Mouse (Mus musculus) stomach, embryonic 14.5 days (tissue): Measurements from ENCODE around the gene Arid3b. TPM values are rescaled to one million over a fixed set of nuclear protein-coding genes. Genes with fewer than 3 reads are reported as not detected.
A peak's percentile ranks its signal among the peaks of the same experiment; 100 is the strongest.

Experiments used
- ATAC-seq: fragments of 200-750 bp; cut with Nextera tagmentation; 2 replicates; pipeline ENCODE4 v1.8.0; 2017; ENCODE audit warnings: low read depth, moderate TSS enrichment; ENCODE audit not compliant: insufficient number of reproducible peaks, insufficient read depth, low FRiP score
- H3K27ac ChIP-seq: fragments of 300-500 bp; sonication (generic); 2 replicates; pipeline ENCODE4 v1.5.1; 2014; ENCODE audit warnings: mild to moderate bottlenecking, low read length, moderate library complexity, mixed read lengths
- H3K27me3 ChIP-seq: fragments of 300-500 bp; sonication (generic); 2 replicates; pipeline ENCODE4 v1.6.1; 2014; ENCODE audit warnings: low read length, control low read depth, mixed read lengths; ENCODE audit not compliant: control insufficient read depth, insufficient read depth
- H3K36me3 ChIP-seq: fragments of 300-500 bp; sonication (generic); 2 replicates; pipeline ENCODE4 v1.6.1; 2014; ENCODE audit warnings: mild to moderate bottlenecking, control low read depth, low read length, moderate library complexity, mixed read lengths; ENCODE audit not compliant: control insufficient read depth, insufficient read depth
- H3K4me1 ChIP-seq: fragments of 300-500 bp; sonication (generic); 2 replicates; pipeline ENCODE4 v1.6.1; 2014; ENCODE audit warnings: low read length, control low read depth, mixed read lengths; ENCODE audit not compliant: control insufficient read depth, insufficient read depth
- H3K4me2 ChIP-seq: fragments of 300-500 bp; sonication (generic); replicated peaks from 2 replicates; pipeline ENCODE4 v1.6.1; 2014; ENCODE audit warnings: low read depth, low read length, control low read depth
- H3K4me3 ChIP-seq: fragments of 300-500 bp; sonication (generic); 2 replicates; pipeline ENCODE4 v1.5.1; 2014; ENCODE audit warnings: low read depth, low read length, control low read depth
- H3K9ac ChIP-seq: fragments of 300-500 bp; sonication (generic); replicated peaks from 2 replicates; pipeline ENCODE4 v1.6.1; 2014; ENCODE audit warnings: low read depth, mild to moderate bottlenecking, control low read depth, low read length, moderate library complexity, mixed read lengths
- H3K9me3 ChIP-seq: fragments of 300-500 bp; sonication (generic); 2 replicates; pipeline ENCODE4 v1.6.1; 2016; ENCODE audit warnings: low read depth, low read length, control low read depth; ENCODE audit not compliant: control insufficient read depth
- WGBS: fragments of 180-500 bp; shearing (Covaris S2); extraction: QIAGEN DNeasy Blood & Tissue Kit; methylation state at CpG from one replicate; pipeline ENCODE4 v1.1.7; 2014; 5-methylcytosine and 5-hydroxymethylcytosine counted together
- polyA plus RNA-seq: library from polyadenylated mRNA; unstranded; fragments of >200 nt; fragmentation: Nextera tagmentation; extraction: Ambion mirVana; gene quantifications from 2 replicates; pipeline ENCODE4 v1.2.1, GENCODE M21; 2014

The Arid3b gene
- polyA plus RNA-seq, 1 experiment from 2014 or later = 8.5 TPM

DNA sequence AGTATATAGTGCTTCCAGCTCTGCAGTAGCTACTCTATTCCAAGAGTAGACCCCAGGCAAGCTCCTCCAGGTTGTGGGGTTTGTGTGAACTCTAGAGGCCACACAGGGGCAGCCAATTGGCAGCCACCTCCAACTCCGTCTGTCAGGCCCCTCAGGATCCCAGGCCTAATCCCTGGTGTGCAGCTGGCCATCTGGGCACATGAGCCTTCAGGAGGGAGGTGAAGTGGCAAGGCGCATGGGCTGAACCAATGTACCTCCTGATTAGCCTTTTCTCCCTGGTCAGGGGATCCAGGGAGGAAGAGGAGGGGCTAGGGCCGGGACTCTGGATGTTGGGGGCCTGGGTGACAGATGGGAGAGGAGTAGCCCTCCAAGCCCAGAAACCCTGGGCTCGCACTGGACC lies 60.9 kb downstream of the Arid3b start:
- Histone ChIP-seq H3K4me3 (no peak overlapping the region), H3K9me3 (no peaks in the 10 kb centered on the region), H3K4me1 (peaks cover 5% of the 10 kb centered on the region; the same call in 1 of the 2 replicates), H3K27ac (no peak overlapping the region), H3K27me3 (no peaks in the 10 kb centered on the region), H3K4me2 (no peak overlapping the region), H3K9ac (no peak overlapping the region), H3K36me3 (no peaks in the 10 kb centered on the region)
- no peak for ATAC-seq
- 69% methylated on average over 4 of the region's 4 CpGs for WGBS

- Histone ChIP-seq H3K4me2 (no peak overlapping the region), H3K4me1 (peaks cover 5% of the 10 kb centered on the region; the same call in 1 of the 2 replicates), H3K27me3 (no peaks in the 10 kb centered on the region), H3K9me3 (no peaks in the 10 kb centered on the region), H3K27ac (no peak overlapping the region), H3K9ac (no peak overlapping the region), H3K36me3 (no peaks in the 10 kb centered on the region), H3K4me3 (no peak overlapping the region)
- ATAC-seq = no peak
- 63% methylated on average over 5 of the region's 5 CpGs for WGBS
These were observed 61.6 kb downstream of the Arid3b start for GRCm38 (mm10) chr9:57775026-57775425.

DNA sequence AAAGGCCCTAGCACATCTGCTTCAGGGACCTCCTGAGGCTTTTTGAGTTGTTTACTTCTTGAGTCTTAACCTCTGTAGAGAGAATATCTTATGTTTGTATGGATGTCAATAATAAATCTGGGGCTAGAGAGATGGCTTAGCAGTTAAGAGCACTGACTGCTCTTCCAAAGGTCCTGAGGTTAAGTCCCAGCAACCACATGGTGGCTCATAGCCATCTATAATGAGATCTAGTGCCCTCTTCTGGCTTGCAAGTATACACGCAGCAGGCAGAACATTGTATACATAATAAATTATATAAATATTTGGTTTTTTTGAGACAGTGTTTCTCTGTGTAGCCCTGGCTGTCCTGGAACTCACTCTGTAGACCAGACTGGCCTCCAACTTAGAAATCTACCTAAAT lies 62.4 kb downstream of the Arid3b start:
- Histone ChIP-seq H3K27ac (no peak overlapping the region), H3K4me3 (no peak overlapping the region), H3K36me3 (no peaks in the 10 kb centered on the region; the same call in 1 of the 2 replicates), H3K9me3 (no peaks in the 10 kb centered on the region), H3K4me1 (peaks cover 5% of the 10 kb centered on the region; the same call in 1 of the 2 replicates), H3K27me3 (no peaks in the 10 kb centered on the region), H3K4me2 (no peak overlapping the region), H3K9ac (no peak overlapping the region)
- WGBS = 6% methylated on average over 1 of the region's 1 CpGs
- no peak for ATAC-seq

DNA sequence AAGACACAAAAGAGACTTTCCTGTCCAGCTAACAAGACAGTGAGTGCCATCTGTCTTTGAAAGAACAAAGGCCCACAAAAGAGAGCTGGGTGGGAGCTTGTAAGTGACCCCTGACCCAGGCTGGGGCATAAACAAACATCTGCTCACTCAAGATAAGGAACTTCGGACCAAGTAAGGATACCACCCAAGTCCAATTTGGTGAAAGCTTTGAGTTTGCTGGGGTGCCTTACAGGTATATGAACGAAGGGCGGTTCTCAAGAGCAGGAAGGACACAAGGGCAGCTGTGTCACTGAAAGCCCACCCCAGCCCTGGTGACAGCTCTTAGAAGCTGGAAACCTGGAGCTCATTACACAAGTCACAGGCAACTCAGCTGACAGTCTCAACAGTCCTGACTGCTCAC lies 62.8 kb downstream of the Arid3b start:
- no peak overlapping the region for H3K27ac ChIP-seq
- peaks cover 5% of the 10 kb centered on the region; the same call in 1 of the 2 replicates for H3K4me1 ChIP-seq
- no peaks in the 10 kb centered on the region for H3K9me3 ChIP-seq
- no peaks in the 10 kb centered on the region for H3K27me3 ChIP-seq
- no peak for ATAC-seq
- no peak overlapping the region for H3K9ac ChIP-seq
- no peaks in the 10 kb centered on the region; the same call in 1 of the 2 replicates for H3K36me3 ChIP-seq
- no peak overlapping the region for H3K4me2 ChIP-seq
- H3K4me3 ChIP-seq = no peak overlapping the region
- WGBS = 46% methylated on average over 3 of the region's 3 CpGs

- Histone ChIP-seq H3K27ac (no peak overlapping the region), H3K4me2 (no peak overlapping the region), H3K4me3 (no peak overlapping the region), H3K4me1 (peaks cover 12% of the 10 kb centered on the region; the same call in 1 of the 2 replicates), H3K27me3 (no peaks in the 10 kb centered on the region), H3K36me3 (no peaks in the 10 kb centered on the region; the same call in 1 of the 2 replicates), H3K9me3 (no peaks in the 10 kb centered on the region), H3K9ac (no peak overlapping the region)
- WGBS = 84% methylated on average over 2 of the region's 2 CpGs
- ATAC-seq = peak; percentile 47; the same call in 1 of the 2 replicates
These were observed 65.8 kb downstream of the Arid3b start for GRCm38 (mm10) chr9:57770836-57771235.

GRCm38 (mm10) chr9:57770214-57770613 lies 66.4 kb downstream of the Arid3b start:
- Histone ChIP-seq H3K4me1 (peaks cover 12% of the 10 kb centered on the region; the same call in 1 of the 2 replicates), H3K36me3 (no peaks in the 10 kb centered on the region; the same call in 1 of the 2 replicates), H3K9me3 (no peaks in the 10 kb centered on the region), H3K27ac (no peak overlapping the region), H3K27me3 (no peaks in the 10 kb centered on the region), H3K9ac (no peak overlapping the region), H3K4me2 (no peak overlapping the region), H3K4me3 (no peak overlapping the region)
- 93% methylated on average over 1 of the region's 1 CpGs for whole genome bisulfite sequencing
- ATAC-seq = no peak

GRCm38 (mm10) chr9:57769539-57770069 lies 67.0 kb downstream of the Arid3b start:
- ATAC-seq = no peak; the same call in 1 of the 2 replicates
- Histone ChIP-seq H3K9ac (no peak overlapping the region), H3K4me2 (no peak overlapping the region), H3K4me1 (peaks cover 8% of the 10 kb centered on the region; the same call in 1 of the 2 replicates), H3K27me3 (no peaks in the 10 kb centered on the region), H3K4me3 (no peak overlapping the region), H3K9me3 (no peaks in the 10 kb centered on the region), H3K36me3 (no peaks in the 10 kb centered on the region; the same call in 1 of the 2 replicates), H3K27ac (no peak overlapping the region)
- 45% methylated on average over 2 of the region's 2 CpGs for WGBS

DNA sequence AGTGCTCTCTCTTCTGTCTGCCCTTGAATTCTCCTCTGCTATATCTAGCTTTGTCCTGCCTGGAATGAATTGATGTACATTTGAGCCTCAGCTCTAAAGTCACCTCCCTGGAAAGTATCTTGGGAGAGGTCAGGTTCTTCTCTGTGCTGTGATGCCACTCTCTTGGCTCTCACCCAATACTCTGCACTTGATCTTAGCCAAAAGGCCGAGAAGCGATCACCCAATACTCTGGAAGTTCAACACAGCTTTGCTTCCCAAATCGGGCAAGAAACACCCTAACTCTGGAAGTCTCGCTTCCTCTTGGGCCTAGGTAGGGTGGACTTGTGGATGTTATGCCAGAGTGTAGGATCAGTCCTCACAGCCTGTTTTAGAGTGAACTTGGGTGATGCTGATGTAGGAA lies 69.4 kb downstream of the Arid3b start:
- H3K27ac ChIP-seq = no peak overlapping the region
- H3K4me1 ChIP-seq = peaks cover 26% of the 10 kb centered on the region; the same call in 1 of the 2 replicates
- no peaks in the 10 kb centered on the region for H3K9me3 ChIP-seq
- WGBS = 95% methylated on average over 4 of the region's 4 CpGs
- H3K4me2 ChIP-seq = no peak overlapping the region
- H3K4me3 ChIP-seq = no peak overlapping the region
- no peak overlapping the region for H3K9ac ChIP-seq
- no peak for ATAC-seq
- no peaks in the 10 kb centered on the region; the same call in 1 of the 2 replicates for H3K36me3 ChIP-seq
- H3K27me3 ChIP-seq = no peaks in the 10 kb centered on the region

DNA sequence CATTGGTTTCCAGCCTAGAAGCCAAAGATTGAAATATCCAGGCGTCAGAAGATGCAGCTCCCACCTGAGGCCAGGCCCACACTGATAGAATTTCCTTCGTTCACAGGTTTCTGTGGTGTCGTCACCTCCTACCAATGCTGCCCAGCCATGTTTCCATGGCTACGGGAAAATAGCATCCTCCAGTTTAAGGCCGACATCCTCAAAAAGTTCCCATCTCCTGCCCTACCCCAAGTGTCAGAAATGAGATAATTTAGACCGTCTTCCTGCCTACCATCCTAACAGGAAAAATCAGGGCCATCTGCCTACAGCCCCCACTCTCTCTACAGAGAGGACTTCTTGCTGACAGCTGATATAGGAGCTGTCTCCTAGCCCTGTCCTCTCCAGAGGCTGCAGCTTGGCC lies 70.2 kb downstream of the Arid3b start:
- Histone ChIP-seq H3K4me1 (peaks cover 32% of the 10 kb centered on the region; the same call in 1 of the 2 replicates), H3K4me2 (peak overlapping the region; percentile 96), H3K9ac (no peak overlapping the region), H3K27me3 (no peaks in the 10 kb centered on the region), H3K9me3 (no peaks in the 10 kb centered on the region), H3K36me3 (peaks cover 4% of the 10 kb centered on the region), H3K27ac (no peak overlapping the region), H3K4me3 (peak overlapping the region; percentile 94)
- 36% methylated on average over 6 of the region's 6 CpGs for WGBS
- ATAC-seq = no peak
